Mouse (Mus musculus): Measurements from ENCODE around the gene Ppp1r10. TPM values are rescaled to one million over a fixed set of nuclear protein-coding genes. Genes with fewer than 3 reads are reported as not detected.

Gene Ppp1r10
- 31.6 TPM in 2 replicates for total RNA-seq (2012; rRNA removed)
- 10.7 and 14.5 TPM in 2 replicates for total RNA-seq (2014; rRNA removed)
- 69.9 and 70.3 TPM in 2 replicates for polyA plus RNA-seq (2012; ENCODE audit: insufficient read length, low read depth)

GRCm38 (mm10) chr17:35916297-35917142, at the start of gene Ppp1r10, which contains the start of gene Mrps18b:
TSS of gene Ppp1r10 (plus strand) at chr17:35916434.
TSS of gene Mrps18b (minus strand) at chr17:35916389.
- dilution Hi-C loops (cut with MboI; ENCODE audit: extremely low pct_ligation_motif_present, extremely low pct_unique_long_range_greater_than_20kb, low sequenced_read_pairs) (no loop called here), in situ Hi-C loops (cut with MboI; ENCODE audit: low pct_ligation_motif_present, low pct_unique_long_range_greater_than_20kb, low sequenced_read_pairs) (no loop called here)
- H3K36me3 ChIP-seq (replicated peaks in 1 of 2; ENCODE audit: control insufficient read depth in 1 of 2, insufficient read depth in 1 of 2, low read length in 1 of 2), result peaks cover 31 to 63% of the 10 kb centered on the region in 2 experiments
- no peaks in the 10 kb centered on the region for H3K9me3 ChIP-seq (replicated peaks; ENCODE audit: low read length)
- peak within 1 kb of the TSS; percentile 91 for H3K27ac ChIP-seq (ENCODE audit: insufficient read depth, low read depth)
- peak within 1 kb of the TSS; percentile 100 for H3K9ac ChIP-seq (ENCODE audit: insufficient read depth, low read depth)
- peak within 1 kb of the TSS; percentile 97 for H3K4me2 ChIP-seq (ENCODE audit: insufficient read depth, low read depth, poor library complexity, severe bottlenecking)
- H3K27me3 ChIP-seq (replicated peaks), result no peaks in the 10 kb centered on the region
- H3K4me1 ChIP-seq (ENCODE audit: control insufficient read depth in 1 of 2, insufficient read depth in 2 of 2), result peaks cover 6 to 50% of the 10 kb centered on the region in 2 experiments; a peak in 3 of 4 replicates
- H3K4me3 ChIP-seq (replicated peaks in 1 of 3; ENCODE audit: low read depth in 2 of 3, low read length in 2 of 3, poor library complexity in 1 of 3), result peak within 1 kb of the TSS; percentile 77 to 92 (median 89)
- H3K79me2 ChIP-seq (replicated peaks; ENCODE audit: control insufficient read depth, extremely low read depth, insufficient read depth, poor library complexity, severe bottlenecking), result peaks cover 47% of the 10 kb centered on the region
- TF ChIP-seq ZMIZ1 (IDR thresholded peaks at IDR 0.05; ENCODE audit: low read depth, low read length) (peak; percentile 97), ZC3H11A (IDR thresholded peaks at IDR 0.05; ENCODE audit: low read depth, low read length) (no peak), CHD2 (IDR thresholded peaks at IDR 0.05; ENCODE audit: low read length) (peak; percentile 66; the same call in 1 of the 2 replicates), USF2 (conservative IDR thresholded peaks at IDR 0.05; ENCODE audit: low read depth, low read length) (peak; percentile 28; the same call in 1 of the 2 replicates), BHLHE40 (IDR thresholded peaks at IDR 0.05; ENCODE audit: low read depth, low read length) (peak; percentile 45), IRF4 (IDR thresholded peaks at IDR 0.05; ENCODE audit: low read depth, low read length) (peak; percentile 53; the same call in 1 of the 2 replicates), RCOR1 (conservative IDR thresholded peaks at IDR 0.05; ENCODE audit: low read depth, low read length) (no peak), RAD21 (IDR thresholded peaks at IDR 0.05; ENCODE audit: low read depth, low read length) (no peak), JUND (conservative IDR thresholded peaks at IDR 0.05; ENCODE audit: low read depth, low read length) (no peak), POLR2A (IDR thresholded peaks at IDR 0.05; ENCODE audit: low read depth, low read length) (peak; percentile 99), NRF1 (IDR thresholded peaks at IDR 0.05; ENCODE audit: low read depth, low read length) (peak; percentile 89), MAZ (IDR thresholded peaks at IDR 0.05; ENCODE audit: low read depth, low read length) (peak; percentile 79), ETS1 (conservative IDR thresholded peaks at IDR 0.05; ENCODE audit: low read depth, low read length) (0 out of 2 replicates have a peak, but pooled peaks have one; percentile 31), SMC3 (IDR thresholded peaks at IDR 0.05; ENCODE audit: low read depth, low read length) (no peak), UBTF (IDR thresholded peaks at IDR 0.05; ENCODE audit: low read depth, low read length) (no peak), ZKSCAN1 (IDR thresholded peaks at IDR 0.05; ENCODE audit: borderline replicate concordance, low read depth, low read length) (no peak), MAX (IDR thresholded peaks at IDR 0.05; ENCODE audit: low read length) (peak; percentile 95), CTCF (conservative IDR thresholded peaks at IDR 0.05 in 1 of 2, IDR thresholded peaks at IDR 0.05 in 1 of 2; ENCODE audit: low read depth in 2 of 2, low read length in 2 of 2) (peak in 1 of 2 experiments; percentile 42; a peak in 2 of 4 replicates), JUN (IDR thresholded peaks at IDR 0.05; ENCODE audit: insufficient read depth, low read depth, low read length) (no peak), KAT2A (IDR thresholded peaks at IDR 0.05; ENCODE audit: insufficient replicate concordance, low read length) (peak; percentile 73; the same call in 1 of the 2 replicates), PAX5 (IDR thresholded peaks at IDR 0.05; ENCODE audit: low read length) (no peak), MAFK (IDR thresholded peaks at IDR 0.05; ENCODE audit: insufficient replicate concordance, low read length) (0 out of 2 replicates have a peak, but pooled peaks have one; percentile 26), ELF1 (IDR thresholded peaks at IDR 0.05; ENCODE audit: low read depth, low read length) (peak; percentile 98), HCFC1 (IDR thresholded peaks at IDR 0.05; ENCODE audit: low read depth, low read length) (peak; percentile 80), CHD1 (IDR thresholded peaks at IDR 0.05; ENCODE audit: low read depth, low read length) (peak; percentile 11; the same call in 1 of the 2 replicates), TBP (conservative IDR thresholded peaks at IDR 0.05; ENCODE audit: low read depth, low read length) (peak; percentile 98), NELFE (IDR thresholded peaks at IDR 0.05; ENCODE audit: low read depth, low read length) (peak; percentile 99), MEF2A (IDR thresholded peaks at IDR 0.05; ENCODE audit: borderline replicate concordance, low read depth, low read length) (peak; percentile 63), MXI1 (IDR thresholded peaks at IDR 0.05; ENCODE audit: low read depth, low read length) (peak; percentile 97), TCF12 (IDR thresholded peaks at IDR 0.05; ENCODE audit: low read depth, low read length) (peak; percentile 97), MYC (IDR thresholded peaks at IDR 0.05; ENCODE audit: low read depth, low read length) (peak; percentile 98), USF1 (IDR thresholded peaks at IDR 0.05; ENCODE audit: low read depth, low read length) (peak; percentile 59), SIN3A (IDR thresholded peaks at IDR 0.05; ENCODE audit: low read length) (peak; percentile 95), E2F4 (IDR thresholded peaks at IDR 0.05; ENCODE audit: insufficient replicate concordance, low read depth, low read length) (0 out of 2 replicates have a peak, but pooled peaks have one; percentile 70), POLR2AphosphoS2 (IDR thresholded peaks at IDR 0.05; ENCODE audit: low read depth, low read length) (no peak; the same call in 1 of the 2 replicates)
- DNase-seq (ENCODE audit: extremely low read depth), result peak; percentile 98

All from CH12.LX (cell line).